Mouse (Mus musculus) kidney, adult 2 months (tissue): ENCODE results near the gene Asb18. TPM values are rescaled to one million over a fixed set of nuclear protein-coding genes. Genes with fewer than 3 reads are reported as not detected.

Experiments
- DNase-seq: peaks from one replicate; pipeline ENCODE4 v3.0.0; 2021
- H3K27ac ChIP-seq: fragments of 200-500 bp; 2 replicates; pipeline ENCODE4 v1.5.1; 2012; ENCODE audit warnings: low read depth, low read length, control low read depth, inconsistent platforms; ENCODE audit not compliant: insufficient read depth
- H3K27me3 ChIP-seq: fragments of 200-500 bp; replicated peaks from 2 replicates; pipeline ENCODE4 v1.6.1; 2012; ENCODE audit warnings: mild to moderate bottlenecking, moderate library complexity, low read length, inconsistent platforms; ENCODE audit not compliant: control insufficient read depth, insufficient read depth
- H3K36me3 ChIP-seq: fragments of 200-500 bp; 2 replicates; pipeline ENCODE4 v1.6.1; 2012; ENCODE audit warnings: mild to moderate bottlenecking, moderate library complexity, low read length, inconsistent platforms; ENCODE audit not compliant: control insufficient read depth, insufficient read depth
- H3K4me1 ChIP-seq: fragments of 200-500 bp; 2 replicates; pipeline ENCODE4 v1.6.1; 2011; ENCODE audit warnings: low read length; ENCODE audit not compliant: control insufficient read depth, insufficient read depth
- H3K4me3 ChIP-seq: fragments of 200-500 bp; 2 replicates; pipeline ENCODE4 v1.5.1; 2011; ENCODE audit warnings: mild to moderate bottlenecking, low read depth, low read length, control low read depth; ENCODE audit not compliant: insufficient read depth
- CTCF ChIP-seq: fragments of 200-500 bp; conservative IDR thresholded peaks from 2 replicates; pipeline ENCODE4 v1.5.1; 2011; ENCODE audit warnings: low read depth, mild to moderate bottlenecking, control low read depth, low read length, moderate library complexity, mixed read lengths; ENCODE audit not compliant: insufficient read depth, insufficient read length
- POLR2A ChIP-seq: fragments of 200-500 bp; IDR thresholded peaks from one replicate; pipeline ENCODE4 v1.6.1; 2011; ENCODE audit warnings: low read depth, low read length, control low read depth
- WGBS: fragments of 180-500 bp; shearing (Covaris S2); methylation state at CpG from one replicate; pipeline ENCODE4 v1.1.7; 2018; 5-methylcytosine and 5-hydroxymethylcytosine counted together
- polyA plus RNA-seq: library from polyadenylated mRNA; depleted of rRNA; stranded (reverse); fragments of >200 nt; gene quantifications from 2 replicates; pipeline ENCODE4 v1.2.3, GENCODE M21; 2012

Asb18 gene
- polyA plus RNA-seq, 1 experiment, result 0.81 TPM

DNA sequence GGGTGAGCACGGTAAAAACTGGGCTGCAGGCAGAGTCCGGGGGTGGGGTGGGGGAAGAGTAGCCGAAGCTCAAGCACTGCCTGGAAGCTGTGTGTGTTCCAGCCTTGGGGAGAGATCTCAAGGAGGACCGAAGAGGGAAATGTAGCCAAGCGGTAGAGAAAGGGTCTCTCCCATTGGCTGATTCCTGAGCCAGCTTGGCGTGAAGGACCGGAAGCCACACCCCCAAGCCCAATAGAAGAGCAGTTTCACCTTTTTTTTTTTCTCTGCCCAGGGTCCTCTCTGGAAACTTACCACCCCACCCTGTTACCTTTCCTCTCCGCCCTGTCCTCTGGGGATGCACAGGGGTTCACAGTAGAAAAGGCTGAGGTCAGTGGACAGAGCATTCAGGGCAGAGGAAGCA is 39.9 kb downstream of the Asb18 start:
- H3K27me3 ChIP-seq, result no peaks in the 10 kb centered on the region; the same call in 1 of the 2 replicates
- H3K36me3 ChIP-seq, result no peaks in the 10 kb centered on the region
- WGBS, result 74% methylated on average over 8 of the region's 8 CpGs
- no peak for TF ChIP-seq CTCF
- no peak for TF ChIP-seq POLR2A
- no peak for DNase-seq
- H3K27ac ChIP-seq, result no peak overlapping the region
- no peak overlapping the region for H3K4me3 ChIP-seq
- no peaks in the 10 kb centered on the region for H3K4me1 ChIP-seq

DNA sequence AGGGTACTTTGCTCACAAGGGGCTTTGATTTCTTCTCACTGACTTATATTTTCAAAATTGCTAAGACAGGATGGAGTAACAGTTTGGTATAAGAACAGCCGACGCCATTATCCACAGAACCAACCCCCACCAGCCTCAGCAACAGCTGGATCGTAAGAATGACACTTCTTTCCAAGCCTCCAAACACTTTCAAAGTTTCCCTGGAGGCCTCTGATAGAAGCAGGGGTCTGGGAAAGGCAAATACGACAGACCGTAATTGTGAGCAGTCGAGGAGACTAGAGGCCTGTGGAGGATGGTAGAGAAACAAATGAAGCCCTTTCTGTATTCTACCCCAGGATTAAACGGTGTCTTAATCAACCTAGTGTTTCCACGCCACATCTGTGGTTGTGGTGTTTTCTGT is 42.6 kb downstream of the Asb18 start:
- TF ChIP-seq POLR2A (no peak), CTCF (no peak)
- H3K4me3 ChIP-seq, result no peak overlapping the region
- H3K36me3 ChIP-seq, result no peaks in the 10 kb centered on the region
- 51% methylated on average over 8 of the region's 8 CpGs for WGBS
- H3K27ac ChIP-seq, result no peak overlapping the region
- DNase-seq, result no peak
- no peaks in the 10 kb centered on the region for H3K4me1 ChIP-seq
- H3K27me3 ChIP-seq, result no peaks in the 10 kb centered on the region; the same call in 1 of the 2 replicates

DNA sequence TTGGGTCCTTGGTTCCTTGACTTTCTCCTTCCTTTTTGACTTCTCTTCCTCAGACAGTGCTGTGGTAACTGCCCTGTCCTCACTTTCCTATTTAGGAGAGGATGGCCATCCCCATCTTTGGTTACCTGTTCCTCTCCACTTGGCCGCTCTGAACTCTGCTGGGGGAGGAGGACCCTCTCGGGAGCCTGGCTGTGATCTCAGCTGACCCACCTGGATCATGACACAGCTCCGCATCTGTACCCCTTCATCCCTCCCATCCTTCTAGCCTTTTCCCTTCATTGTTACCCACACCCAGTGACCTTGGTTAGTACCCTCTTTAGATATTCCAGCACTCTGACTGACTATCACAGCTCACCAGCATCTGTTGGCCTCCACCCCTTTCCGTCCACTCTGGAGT is 44.8 kb downstream of the Asb18 start:
- H3K4me1 ChIP-seq, result no peaks in the 10 kb centered on the region
- no peak overlapping the region for H3K27ac ChIP-seq
- H3K4me3 ChIP-seq, result no peak overlapping the region
- TF ChIP-seq CTCF (no peak), POLR2A (no peak)
- no peaks in the 10 kb centered on the region for H3K36me3 ChIP-seq
- no peaks in the 10 kb centered on the region for H3K27me3 ChIP-seq
- DNase-seq, result no peak
- WGBS, result 53% methylated on average over 4 of the region's 4 CpGs

DNA sequence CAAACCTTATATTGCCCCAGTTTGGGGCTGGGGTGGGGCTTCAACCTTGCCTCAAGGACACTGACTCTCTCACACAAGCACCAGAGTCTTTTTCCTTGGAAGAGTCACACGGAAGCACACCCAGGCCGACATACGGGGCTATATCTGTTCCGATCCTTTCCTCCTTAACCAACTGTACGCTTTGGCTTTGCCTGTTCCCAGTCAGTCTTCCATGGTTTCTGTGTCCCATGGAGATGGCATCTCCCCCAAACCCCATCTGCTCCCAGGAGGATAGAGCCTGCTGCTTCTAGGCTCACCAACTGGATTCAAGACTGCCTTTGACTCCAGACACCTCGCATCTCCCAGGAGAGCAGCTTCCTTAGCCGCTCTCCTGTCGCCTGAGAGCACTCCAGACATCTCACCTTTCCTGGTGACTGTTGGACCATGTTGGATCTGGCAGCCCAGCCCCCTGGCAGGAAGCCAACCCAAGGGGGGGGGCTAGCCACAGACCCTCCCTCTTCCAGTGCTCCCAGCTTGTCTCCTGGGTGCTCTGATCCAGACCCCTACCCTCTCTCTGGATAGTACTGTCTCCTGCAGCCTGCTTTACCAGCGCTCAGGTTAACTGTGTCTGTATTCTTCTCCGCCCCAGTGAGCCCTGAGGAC is 45.3 kb downstream of the Asb18 start:
- Histone ChIP-seq H3K4me3 (no peak overlapping the region), H3K4me1 (no peaks in the 10 kb centered on the region), H3K27ac (no peak overlapping the region), H3K27me3 (no peaks in the 10 kb centered on the region), H3K36me3 (no peaks in the 10 kb centered on the region)
- TF ChIP-seq POLR2A (no peak), CTCF (no peak)
- WGBS, result 42% methylated on average over 10 of the region's 10 CpGs
- no peak for DNase-seq

DNA sequence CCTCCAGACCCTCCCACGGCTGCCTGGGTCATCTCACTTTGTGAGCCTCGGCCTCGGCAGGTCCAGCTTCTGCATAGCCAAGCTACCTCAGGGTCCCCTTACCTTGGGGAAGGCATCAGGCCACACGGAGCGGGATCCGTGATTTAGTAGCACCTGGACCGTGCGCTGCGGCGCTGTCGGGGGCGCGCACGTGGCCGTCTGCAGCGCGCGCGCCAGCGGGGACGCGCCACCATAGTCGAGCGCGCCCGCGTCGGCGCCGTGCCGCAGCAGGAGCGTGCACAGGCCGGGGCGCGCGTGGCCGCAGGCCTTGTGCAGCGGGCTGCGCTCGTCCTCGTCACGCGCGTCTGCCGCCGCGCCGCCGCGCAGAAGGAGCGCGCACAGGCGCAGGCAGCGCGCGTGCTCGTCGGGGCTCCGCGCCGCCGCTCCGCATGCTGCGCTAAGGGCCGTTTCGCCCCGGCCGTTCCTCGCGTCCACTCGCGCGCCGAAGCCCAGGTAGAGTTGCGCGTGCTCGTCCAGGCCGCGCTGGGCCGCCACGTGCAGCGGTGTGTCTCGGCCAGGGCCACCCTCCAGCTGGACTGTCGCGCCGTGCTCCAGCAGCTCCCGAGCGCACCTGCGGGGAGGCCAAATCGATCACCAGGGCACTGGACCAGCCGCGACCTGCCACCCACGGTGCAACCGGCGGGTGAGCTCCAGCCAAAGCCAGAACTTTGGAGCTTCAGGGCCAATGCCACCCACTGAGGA is 46.2 kb downstream of the Asb18 start:
- WGBS, result 1% methylated on average over 95 of the region's 95 CpGs

DNA sequence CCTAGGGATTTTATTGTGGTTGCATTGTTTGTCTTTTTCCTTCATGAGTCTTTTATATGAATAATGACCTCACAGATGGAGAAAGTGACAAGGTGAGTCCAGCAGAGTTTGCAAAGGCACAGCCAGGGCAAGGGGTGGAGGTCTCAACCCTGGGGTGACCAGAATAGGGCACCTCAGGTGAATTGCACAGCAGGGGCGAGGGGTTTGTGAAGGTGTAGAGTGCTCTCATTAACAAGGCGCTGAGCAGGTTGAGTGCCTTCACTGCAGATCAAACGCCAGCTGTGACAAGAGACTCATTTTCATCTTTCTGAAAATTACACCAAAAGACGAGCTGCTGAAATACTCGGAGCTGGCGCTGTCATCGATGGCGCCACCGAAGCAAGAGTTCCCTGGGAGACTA is 46.9 kb downstream of the Asb18 start:
- H3K4me1 ChIP-seq, result no peaks in the 10 kb centered on the region
- WGBS, result 23% methylated on average over 9 of the region's 9 CpGs
- no peak overlapping the region for H3K4me3 ChIP-seq
- no peak for DNase-seq
- H3K27ac ChIP-seq, result no peak overlapping the region
- TF ChIP-seq POLR2A (no peak), CTCF (no peak)
- H3K36me3 ChIP-seq, result no peaks in the 10 kb centered on the region
- no peaks in the 10 kb centered on the region for H3K27me3 ChIP-seq

More for the DNA sequence above, 46.2 kb downstream of the Asb18 start:
- Histone ChIP-seq H3K4me3 (peak overlapping the region; percentile 23; the same call in 1 of the 2 replicates), H3K27ac (no peak overlapping the region), H3K4me1 (no peaks in the 10 kb centered on the region), H3K36me3 (no peaks in the 10 kb centered on the region), H3K27me3 (no peaks in the 10 kb centered on the region)
- no peak for TF ChIP-seq CTCF
- no peak for TF ChIP-seq POLR2A
- DNase-seq, result no peak

DNA sequence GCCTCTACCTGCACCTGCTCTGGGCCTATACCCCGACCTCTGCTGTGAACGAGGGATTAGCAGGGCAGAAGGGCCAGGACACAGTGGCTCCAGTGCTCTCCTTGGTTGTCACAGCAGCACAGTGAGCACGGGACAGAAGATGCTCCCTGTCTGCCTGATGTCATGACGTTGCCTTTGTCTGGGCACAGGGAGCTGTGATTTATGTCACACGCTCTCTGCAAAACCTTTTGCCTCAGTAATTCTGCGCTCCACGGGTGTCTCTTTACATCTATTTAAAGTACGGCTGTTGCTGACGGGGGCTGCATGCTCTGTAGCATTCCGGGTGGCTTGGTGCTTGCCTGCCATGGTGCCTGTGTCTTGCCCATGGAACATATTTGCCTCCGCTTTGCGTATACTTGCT is 50.0 kb downstream of the Asb18 start:
- Histone ChIP-seq H3K27me3 (no peaks in the 10 kb centered on the region), H3K36me3 (no peaks in the 10 kb centered on the region), H3K27ac (no peak overlapping the region), H3K4me1 (no peaks in the 10 kb centered on the region), H3K4me3 (no peak overlapping the region)
- DNase-seq, result no peak
- WGBS, result 55% methylated on average over 12 of the region's 12 CpGs
- TF ChIP-seq POLR2A, result no peak
- no peak for TF ChIP-seq CTCF
